Mouse (Mus musculus) kidney, adult 2 months (tissue): Measurements from ENCODE around the gene Dstyk.

ENCODE experiments used
- CTCF ChIP-seq: fragments of 200-500 bp; conservative IDR thresholded peaks from 2 replicates; pipeline ENCODE4 v1.5.1; 2011; ENCODE audit warnings: low read depth, mild to moderate bottlenecking, control low read depth, low read length, moderate library complexity, mixed read lengths; ENCODE audit not compliant: insufficient read depth, insufficient read length
- POLR2A ChIP-seq: fragments of 200-500 bp; IDR thresholded peaks from one replicate; pipeline ENCODE4 v1.6.1; 2011; ENCODE audit warnings: low read depth, low read length, control low read depth

DNA sequence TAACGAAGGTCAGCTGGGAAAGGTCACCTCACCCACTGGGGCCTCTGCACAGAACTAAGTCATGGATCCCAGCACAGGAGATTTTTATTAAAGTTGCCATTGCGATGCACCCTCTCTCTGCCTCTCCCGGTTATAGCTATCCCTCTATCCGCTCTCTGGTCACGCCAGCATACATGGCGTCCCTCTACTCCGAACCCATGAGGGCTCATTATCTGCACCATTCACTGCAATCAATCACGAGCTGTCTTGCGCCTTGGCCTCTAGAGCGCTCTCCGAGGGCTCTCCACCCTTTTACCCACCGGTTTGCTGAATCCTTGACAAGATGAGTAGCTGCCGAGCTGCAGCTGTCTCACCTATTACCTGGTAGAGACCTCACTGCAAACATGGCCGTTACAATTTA lies 32.1 kb upstream of the Dstyk start:
- TF ChIP-seq CTCF = no peak
- no peak for TF ChIP-seq POLR2A
